ENCODE assay signal across 7 mouse cellular contexts in genomic region chr7:139703146-139703825, GRCm38 (mm10). TPM values are rescaled to one million over a fixed set of nuclear protein-coding genes. Genes with fewer than 3 reads are reported as not detected.
DNase-seq lines count a peak whose midpoint lies in the region; ATAC-seq lines count a peak whose summit lies in the region.

No protein-coding gene starts in this region.

- ATAC-seq in common myeloid progenitor, adult 5-6 weeks (replicated peaks; ENCODE audit: low read depth, poor library complexity, severe bottlenecking): peak; percentile 87
- ATAC-seq in inflammation-experienced regulatory T-cells, adult 6 months: peak; percentile 48
- ATAC-seq in megakaryocyte, adult 5-6 weeks (ENCODE audit: poor library complexity, severe bottlenecking): peak; percentile 78

- DNase-seq in adrenal gland, adult 18-20 months (ENCODE audit: low spot score in 2 of 2): peak; percentile 82
- peak; percentile 30 to 43 for DNase-seq in gastrocnemius, adult 8-10 months (ENCODE audit: low spot score in 2 of 2)
- DNase-seq in left cerebral cortex, adult 8-10 months (ENCODE audit: low spot score in 2 of 2): peak; percentile 62 to 76
- DNase-seq in right cerebral cortex, postnatal 4 days: peak; percentile 93

RNA-seq across cellular contexts. Expression of gene Cfap46, which starts 19.7 kb away (rescaled TPM):
- total RNA-seq in adrenal gland, adult 18-20 months (2021): under 1 TPM; 0.64 to 0.93 TPM
- not detected in 2 replicates for total RNA-seq in common myeloid progenitor, adult 5-6 weeks (2017)
- under 1 TPM in 1 of 4 experiments, not detected in 3; 0.10 TPM for total RNA-seq in gastrocnemius, adult 8-10 months (2022)
- polyA plus RNA-seq in inflammation-experienced regulatory T-cells, adult 6 months (2017; shearing (Covaris generic)): not detected
- 1 to 10 TPM; 4.6 to 7.4 (median 6.4) TPM for total RNA-seq in left cerebral cortex, adult 8-10 months (2022)
- not detected in 2 replicates for total RNA-seq in megakaryocyte, adult 5-6 weeks (2015)
- not detected in 2 replicates for total RNA-seq in megakaryocyte, adult 5-6 weeks (2017)

Comparison
In these comparisons a context has a peak if more than half of its experiments do, and no peak if none do; other contexts are left out.
1. Peak in every context shown above with its lines: DNase-seq and ATAC-seq.
2. DNase-seq: peak in every context shown above with its lines; median percentile 93 in right cerebral cortex, postnatal 4 days; 82 in adrenal gland, adult 18-20 months; 69 in left cerebral cortex, adult 8-10 months; 36 in gastrocnemius, adult 8-10 months.